Mouse (Mus musculus) kidney, postnatal 25 days (tissue): ENCODE measurements around the gene Stx16.

Experiments used
- DNase-seq, 2 experiments: peaks; one replicate each; pipeline ENCODE4 v3.0.0; 2021; ENCODE audit warnings: mixed read lengths in 2 of 2

Gene Stx16

DNA sequence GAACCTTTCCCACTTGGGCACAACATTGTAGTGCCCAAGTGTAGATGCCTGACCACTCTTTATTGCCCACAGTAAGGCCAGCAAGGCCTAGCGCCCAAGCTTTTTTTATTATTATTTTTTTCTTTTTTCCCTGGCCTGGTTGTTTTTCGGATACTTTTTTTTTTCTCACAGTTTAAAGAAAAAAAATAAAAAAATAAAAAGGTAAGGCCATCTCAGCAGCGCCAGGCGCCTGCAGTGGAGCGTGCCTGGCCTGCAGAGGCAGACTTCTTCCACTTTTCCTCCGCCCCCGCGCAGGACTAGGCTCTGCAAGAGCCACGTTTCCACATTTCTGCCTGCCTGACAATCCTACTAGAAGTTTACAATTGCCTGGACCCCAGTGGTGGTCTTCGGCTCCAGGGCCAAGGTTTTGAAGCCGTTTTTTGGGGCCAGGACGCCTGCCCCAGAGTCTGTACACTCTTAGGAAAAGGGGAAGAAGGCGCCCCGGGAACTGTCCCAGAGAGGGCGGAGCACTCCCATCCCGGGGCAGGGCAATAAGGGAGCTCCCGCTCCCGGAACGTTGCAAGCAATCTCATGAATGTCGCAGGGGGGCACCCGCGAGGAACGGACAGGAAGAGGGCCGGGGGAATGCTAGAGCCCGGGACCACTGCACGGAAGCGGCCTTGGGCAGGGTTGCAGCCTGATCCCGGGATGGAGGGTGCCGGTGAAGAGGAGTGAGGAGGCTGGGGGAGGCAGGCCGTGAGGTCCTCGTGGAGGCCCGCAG is at the start of gene Stx16:
Stx16 (plus strand) TSS at position 636 of the 760 bp plus-strand sequence.
- peak; percentile 95 to 96 for DNase-seq

GRCm38 (mm10) chr2:174026406-174026805 is 49.7 kb upstream of the Stx16 start:
- no peak for DNase-seq

GRCm38 (mm10) chr2:174033257-174033800 is 42.8 kb upstream of the Stx16 start:
- DNase-seq: no peak

DNA sequence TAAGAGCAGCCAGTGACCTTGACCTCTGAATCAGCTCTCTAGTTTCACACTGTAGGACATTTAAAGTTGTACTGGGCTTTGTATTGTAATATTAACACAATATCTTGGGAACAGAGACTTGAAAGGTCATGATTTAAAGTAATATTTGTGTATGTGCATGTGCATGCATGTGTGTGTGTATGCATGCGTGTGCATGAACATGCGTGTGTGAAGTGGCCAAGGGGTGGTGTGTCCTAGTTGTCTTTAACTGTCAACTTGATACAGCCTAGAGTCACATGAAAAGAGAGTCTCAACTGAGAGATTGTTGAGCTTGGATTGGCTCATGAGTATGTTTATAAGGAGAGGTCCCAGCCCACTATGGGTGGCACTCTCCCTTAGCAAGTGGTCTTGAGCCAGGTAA is 28.5 kb upstream of the Stx16 start:
- no peak for DNase-seq

GRCm38 (mm10) chr2:174049481-174050338 is 26.4 kb upstream of the Stx16 start:
- DNase-seq: no peak

DNA sequence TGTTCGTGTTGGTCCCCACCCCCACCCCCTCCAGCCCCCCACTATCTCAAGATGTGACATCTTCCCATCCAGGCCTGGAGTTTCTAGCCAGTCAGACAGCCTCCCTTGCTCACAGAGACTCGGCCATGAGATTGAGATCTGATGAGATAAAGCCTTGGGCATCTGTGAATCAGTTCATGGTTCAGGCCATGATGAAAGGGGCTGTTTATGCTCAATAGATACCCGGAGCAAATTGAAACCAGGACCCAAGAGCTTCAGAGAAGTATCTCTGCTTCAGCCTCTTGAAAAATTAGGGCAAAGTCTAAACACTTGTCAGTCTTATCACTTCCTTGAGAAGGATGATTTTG is 25.8 kb upstream of the Stx16 start:
- DNase-seq: no peak

DNA sequence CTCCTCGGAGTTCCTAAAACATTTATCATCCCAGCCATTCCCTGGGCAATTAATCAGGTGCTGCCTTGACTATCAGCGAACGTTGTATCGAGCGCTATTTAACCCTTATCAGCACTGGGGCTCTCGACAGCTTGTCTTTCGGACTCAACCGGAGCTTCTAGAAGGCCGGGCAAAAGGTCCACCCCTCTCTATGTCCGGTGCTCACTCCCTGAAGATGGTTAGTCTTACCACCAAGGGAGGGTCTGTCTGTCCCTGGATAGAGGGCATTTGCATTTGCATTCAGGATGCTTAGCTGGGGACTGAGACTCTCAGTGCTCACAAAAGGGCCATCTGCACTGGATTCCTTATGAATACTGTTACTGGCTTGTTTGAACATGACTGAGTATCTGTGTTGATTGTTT is 25.0 kb upstream of the Stx16 start:
- no peak for DNase-seq

DNA sequence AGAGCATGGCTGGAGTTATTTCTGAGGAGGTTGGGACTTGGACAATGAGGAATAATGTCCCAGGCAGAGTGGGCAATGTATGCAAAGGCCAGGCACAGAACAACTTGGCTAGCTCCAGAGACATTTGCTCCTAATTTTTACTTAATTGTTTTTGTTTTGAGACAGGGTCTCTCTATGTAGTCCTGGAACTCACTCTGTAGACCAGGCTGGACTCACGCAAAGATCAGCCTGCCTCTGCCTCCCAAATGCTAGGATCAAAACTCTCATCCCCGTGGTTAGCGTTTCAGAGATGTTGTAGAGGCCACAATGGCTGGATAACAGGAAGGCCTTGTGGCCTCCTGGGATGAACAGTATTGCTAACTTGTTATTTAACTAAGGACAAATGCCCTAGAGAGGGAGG is 21.6 kb upstream of the Stx16 start:
- no peak for DNase-seq

DNA sequence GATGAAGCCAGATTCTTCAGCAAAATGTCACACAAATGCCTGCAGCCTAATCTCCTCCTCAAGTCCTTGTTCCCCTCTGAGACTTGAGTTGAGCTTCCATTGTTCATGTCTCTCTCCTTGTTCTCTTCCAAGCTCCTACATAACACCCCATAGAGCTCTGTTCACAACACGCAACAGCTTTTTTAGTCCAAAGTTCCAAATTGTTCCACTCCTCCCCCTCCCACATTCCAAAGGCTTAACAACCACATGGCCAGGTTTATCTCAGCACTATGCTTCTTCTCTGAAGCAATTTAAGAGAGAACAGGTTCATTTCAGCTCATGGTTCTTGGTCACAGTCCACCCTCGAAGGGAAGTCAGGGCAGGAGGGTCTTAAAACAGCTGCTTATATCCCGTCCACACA is 18.4 kb upstream of the Stx16 start:
- no peak for DNase-seq

- DNase-seq: peak; percentile 80 to 88
Observed at GRCm38 (mm10) chr2:174058316-174058939, 17.7 kb upstream of the Stx16 start.

DNA sequence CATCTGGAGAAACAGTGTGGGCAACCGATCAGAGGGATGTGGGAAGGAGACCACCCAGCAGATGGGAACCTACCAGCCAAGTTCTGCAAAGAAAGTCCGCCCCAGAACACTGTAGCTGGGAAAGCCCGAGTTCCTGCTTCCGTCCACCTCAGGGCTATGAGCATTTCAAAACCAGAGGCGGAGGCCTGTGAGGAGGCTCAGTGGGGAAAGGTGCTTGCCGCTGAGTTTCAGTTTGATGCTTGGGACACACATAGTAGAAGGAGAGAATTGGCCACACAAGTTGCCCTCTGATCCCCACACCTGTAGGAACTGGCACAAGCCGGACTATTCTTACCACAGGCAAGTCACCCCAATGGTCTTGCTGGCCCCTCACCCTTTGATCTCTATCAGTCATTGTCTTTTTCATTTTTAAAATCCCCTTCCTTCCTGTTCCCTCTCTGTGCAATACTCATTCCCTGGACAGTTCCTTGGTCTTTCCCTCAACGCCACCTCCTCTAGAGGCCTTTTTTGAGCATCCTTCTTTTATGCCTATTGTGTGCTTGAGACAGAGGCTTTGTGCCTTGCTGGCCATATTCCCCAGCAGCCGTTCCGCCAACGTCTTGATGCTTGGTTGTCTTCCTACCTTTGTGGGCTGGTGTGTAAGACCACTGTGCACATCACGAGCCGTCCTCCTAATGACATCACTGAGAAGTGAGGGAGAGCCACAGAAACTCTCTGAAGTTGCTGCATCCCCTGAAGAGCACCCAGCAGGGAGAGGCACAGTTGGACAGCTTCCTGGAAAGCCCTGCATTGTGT is 16.3 kb upstream of the Stx16 start:
- DNase-seq: no peak

- DNase-seq: no peak
Observed at GRCm38 (mm10) chr2:174061219-174061618, 14.9 kb upstream of the Stx16 start.

GRCm38 (mm10) chr2:174063074-174063473 is 13.0 kb upstream of the Stx16 start:
- no peak for DNase-seq

DNA sequence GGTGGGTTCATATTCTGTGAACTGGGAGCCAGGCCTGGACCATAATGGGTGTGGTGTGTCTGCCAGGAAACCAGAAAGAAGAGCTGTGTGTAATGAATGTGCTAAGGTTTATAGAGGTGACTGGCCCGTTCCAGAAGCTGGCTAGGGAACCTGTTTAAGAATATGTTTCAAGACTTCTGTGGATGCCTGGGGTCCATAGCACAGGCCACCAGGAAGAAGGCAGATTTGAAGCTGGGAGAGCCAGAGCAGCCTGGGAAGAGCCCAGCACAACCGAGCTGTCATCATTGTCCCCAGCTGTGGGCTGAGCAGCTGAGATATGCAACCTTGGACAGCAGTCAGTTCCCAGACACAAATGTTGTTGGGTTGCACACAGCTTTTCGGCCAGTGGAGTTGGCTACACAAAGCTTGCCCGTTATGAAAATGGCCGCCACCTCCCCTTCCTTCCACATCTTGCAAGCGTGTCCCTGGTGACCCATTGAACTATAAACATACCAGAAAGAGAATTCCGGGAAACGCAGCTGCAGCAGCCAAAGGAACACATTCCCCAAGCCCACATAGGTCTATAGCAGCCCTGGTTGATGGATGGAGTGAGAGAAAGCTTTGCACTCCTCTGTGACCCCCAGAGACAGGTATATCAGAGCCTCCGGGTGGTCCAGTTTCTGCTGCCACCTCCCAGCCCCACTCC is 12.4 kb upstream of the Stx16 start:
- DNase-seq: no peak

DNA sequence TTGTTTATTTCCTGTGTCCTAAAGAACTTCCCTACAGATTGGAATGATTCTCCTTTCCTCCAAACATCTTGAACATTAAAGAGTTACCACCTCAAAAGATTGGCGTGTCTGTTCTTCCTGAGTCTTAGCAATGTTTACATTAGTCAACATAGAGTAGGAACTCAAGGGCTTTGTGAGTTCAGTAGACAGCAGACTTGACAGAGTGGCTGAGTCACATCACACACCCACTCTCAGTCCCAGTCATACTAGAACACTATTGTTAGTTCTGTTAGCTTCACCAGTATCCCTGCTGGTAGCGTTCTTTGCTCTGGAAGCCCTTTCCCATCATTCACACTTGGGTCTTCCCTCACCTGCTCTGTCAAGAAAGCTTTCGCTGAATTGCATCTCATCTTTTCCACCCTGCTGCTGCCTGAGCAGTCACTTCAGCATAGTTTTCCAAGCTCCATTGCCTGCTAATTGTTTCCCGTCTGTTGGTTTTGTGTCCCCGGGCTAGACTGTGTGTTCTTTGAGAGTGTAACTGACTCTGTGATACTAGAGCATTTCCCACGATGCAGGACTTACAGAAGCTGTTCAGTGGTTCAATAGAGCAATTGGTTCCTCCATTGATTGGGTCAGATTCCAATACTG is 8.2 kb upstream of the Stx16 start:
- no peak for DNase-seq

DNA sequence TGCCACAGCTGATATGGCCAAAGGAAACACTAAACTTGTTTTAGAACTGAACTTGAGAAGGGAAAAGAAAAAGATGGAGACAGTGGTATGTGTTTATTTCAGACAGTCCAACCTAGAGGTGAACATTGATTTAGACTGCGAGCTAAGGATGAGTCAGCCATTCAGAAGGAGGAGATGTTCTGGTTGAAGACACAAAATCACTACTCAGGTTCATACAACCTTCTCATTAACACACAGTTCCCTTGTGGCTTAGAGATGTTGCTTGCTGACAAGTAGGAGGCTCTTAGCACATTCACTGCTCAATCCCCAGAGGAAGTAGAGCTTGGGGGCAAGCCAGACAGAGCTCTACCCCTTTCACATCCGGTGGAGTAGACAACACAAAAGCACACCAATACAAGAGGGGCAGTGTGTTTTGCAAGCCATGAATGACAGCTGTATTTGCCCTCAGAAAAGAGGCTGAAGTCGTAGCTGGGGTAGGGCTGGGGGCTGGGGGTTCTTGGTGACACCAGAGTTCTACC is 6.5 kb upstream of the Stx16 start:
- DNase-seq: no peak

DNA sequence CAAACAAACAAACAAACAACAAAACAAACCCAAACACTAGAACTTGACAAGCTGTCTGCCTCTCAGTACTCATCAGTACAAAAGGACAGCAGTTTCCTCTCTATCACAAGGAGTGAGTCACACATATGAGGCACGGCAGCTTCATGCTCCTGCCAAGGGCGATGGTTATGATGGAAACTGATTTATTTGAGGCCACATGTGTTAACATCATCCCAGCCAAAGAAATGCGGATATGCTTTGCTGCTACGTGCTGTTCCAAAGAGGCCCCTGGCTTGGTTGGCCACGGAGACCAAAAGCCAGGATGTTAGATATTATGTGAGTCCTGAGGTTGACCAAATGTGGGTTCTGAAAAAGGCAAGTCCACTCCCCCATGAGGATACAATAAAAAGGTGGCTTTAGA is 4.7 kb upstream of the Stx16 start:
- no peak for DNase-seq

- no peak for DNase-seq
Observed at GRCm38 (mm10) chr2:174073156-174073790, 2.8 kb upstream of the Stx16 start.

DNA sequence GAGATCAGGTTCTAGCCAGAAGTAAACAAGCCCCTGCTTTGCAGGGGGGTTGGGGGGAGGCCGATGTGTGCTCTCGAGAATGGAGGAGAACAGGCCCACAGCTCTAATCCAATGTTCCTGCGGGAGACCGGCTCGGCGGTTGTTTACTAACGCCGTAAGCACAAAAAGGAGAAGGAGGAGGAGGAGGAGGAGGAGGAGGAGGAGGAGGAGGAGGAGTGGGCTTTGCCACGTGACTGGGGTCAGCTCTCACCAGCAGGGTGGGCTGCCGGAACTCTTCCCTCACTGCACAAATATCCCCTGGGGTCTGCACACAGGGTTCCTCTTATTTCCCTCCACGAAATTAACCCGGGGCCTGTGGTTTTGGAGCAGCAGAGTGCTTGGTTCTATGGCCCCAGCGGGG is 1.5 kb upstream of the Stx16 start:
- DNase-seq: no peak

DNA sequence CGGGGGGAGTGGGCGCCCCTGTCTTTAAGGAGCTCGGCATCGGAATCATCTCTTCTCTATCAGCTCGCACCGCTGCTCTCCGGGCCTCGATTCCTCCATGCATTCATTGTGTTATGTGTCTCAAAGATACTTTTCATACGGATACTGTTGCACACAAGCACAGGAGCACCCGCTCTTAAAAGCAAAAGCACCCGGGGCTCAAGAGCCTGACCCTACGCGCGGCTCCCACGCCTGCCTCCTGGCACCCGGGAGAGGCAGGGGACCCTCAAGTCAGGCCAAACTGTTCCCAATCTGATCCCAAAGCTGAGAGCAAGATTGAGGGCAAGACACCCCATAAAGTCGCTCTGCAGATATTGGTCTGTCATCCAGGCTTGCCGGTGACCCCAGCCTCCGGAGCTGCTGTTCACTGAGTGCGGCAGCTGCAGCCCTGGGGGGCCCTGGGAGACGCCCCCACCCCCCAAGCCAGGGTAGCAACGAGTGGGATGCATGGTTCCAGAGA is 987 bp upstream of the Stx16 start:
- DNase-seq: no peak

- DNase-seq: peak in 1 of 2 experiments; percentile 54
Observed at GRCm38 (mm10) chr2:174076433-174076824, 321 bp downstream of the Stx16 start.
